Mouse (Mus musculus) thymus, postnatal 4 days (tissue): ENCODE data around the gene Gm11487.
"Not testable (repeated sequence)": the region's sequence is repeated elsewhere in the genome, so short reads cannot be mapped to it uniquely, and the experiment has no call there.

Experiments used
- DNase-seq: peaks from one replicate; pipeline ENCODE4 v3.0.0; 2021

The Gm11487 gene

DNA sequence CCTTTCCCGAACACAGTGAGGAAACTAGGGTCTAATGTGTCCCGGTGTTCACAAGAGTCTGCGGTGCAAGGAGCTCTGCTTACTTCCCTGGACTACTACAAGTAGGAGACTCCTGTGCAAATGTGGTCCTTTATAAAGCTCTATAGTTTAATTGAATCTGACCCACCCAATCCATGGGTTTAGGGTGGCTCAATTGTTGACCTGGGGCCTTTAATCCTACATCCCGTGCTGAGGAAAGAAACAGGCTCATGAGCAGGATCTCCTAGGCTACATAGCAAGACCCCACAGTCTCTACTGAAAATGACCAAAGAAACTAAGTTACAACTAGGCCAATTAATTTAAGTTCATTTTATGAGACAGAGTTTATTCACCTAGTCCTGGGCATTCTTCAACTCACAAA is at the start of gene Gm11487:
Gm11487 (minus strand) TSS at position 101 of the 400 bp plus-strand sequence.
- DNase-seq: not testable (repeated sequence)

DNA sequence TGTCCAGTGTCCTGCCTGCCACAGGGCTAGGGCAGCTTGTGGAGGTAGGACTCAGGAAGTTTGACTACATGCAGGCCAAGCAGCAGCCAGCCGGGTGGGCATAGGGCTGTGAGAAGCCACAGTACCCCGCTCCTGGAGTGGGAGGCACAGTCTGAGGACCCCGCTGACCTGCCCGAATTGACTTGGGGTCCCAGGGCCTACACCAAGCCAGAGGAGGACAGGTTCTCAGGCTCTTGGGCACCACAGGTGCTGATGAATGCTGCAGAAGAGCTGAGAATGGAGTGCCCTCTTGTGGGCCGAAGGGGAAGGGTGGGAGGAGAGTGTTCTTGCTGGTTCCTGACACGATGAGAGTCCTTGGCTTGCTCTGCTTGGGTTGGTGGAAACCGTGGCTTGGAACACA is 39.8 kb upstream of the Gm11487 start:
- DNase-seq: peak; percentile 7

DNA sequence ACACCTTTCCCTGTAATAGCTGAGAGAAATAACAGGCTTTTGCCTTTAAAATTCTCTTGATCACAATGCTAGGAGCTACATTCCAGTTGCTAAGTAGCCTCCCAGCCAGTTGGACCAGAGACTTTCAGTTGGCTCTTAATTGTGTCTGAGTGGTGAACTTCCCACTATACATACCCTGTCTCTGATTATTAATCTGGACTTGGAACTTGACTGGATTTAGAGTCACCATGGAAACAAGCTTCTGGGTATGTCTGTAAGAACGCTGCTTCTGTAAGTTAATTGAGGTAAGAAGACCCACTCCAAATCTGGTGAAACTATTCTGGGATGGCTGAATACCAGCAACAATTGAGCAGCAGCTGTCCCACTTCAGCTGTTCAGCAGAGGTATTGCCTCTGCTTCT is 37.7 kb upstream of the Gm11487 start:
- no peak for DNase-seq

DNA sequence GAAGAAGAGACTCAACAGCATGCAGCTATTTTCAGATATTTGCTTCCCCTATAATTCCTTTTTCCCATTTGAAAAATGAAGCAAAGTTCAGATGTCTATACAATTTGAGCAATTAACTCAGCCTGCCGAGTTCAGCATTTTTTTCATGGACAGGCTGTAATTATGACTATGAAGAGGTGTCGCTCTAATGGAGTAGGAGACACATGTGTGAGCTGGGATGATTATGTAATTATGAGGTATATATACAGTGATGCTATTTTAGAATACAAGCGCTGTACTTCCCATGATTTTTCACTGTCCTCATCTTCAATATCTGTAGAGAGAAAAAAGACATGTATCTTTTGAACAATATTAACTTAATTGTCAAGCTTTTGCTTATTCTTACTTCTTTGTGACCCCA is 21.0 kb upstream of the Gm11487 start:
- DNase-seq: no peak

DNA sequence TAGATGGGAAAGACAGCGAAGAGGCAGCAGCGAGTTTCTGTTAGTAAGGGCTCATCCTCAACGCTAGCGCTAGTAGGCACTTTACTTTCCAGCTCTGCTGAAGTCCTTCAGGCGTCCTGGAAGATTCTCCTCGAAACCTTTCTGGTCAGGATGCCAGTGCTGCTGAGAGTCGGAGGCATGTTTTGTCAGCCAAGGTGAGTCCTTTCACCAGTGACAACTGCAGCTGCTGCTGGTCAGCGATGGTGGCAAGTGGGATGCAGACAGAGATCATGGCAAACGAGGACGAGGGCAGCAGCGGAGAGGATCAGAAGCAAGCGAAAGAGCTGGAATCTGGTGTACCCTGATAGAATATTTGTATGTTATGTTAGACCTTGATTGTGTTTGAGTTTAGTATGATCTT is 18.2 kb upstream of the Gm11487 start:
- DNase-seq: no peak

DNA sequence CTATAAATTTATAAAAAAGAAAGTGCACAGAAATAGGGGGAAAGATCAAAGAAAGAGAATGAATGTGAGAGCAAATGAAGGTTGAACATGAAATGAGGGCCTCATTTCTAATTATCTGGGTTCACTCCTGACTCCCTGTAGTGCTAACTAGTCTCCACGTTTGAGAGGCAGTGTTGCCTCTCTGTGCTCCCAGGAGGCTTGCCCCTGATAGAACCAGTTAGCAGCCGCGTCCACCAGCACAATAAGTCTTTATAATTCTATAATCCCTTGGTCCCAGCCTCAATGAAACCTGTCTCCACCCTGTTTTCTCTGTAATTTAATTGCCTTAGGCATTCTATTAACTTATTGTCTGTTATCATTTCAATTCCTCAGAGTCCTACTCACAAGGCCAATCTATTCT is 38.3 kb downstream of the Gm11487 start:
- DNase-seq: no peak
